Mouse (Mus musculus): Measurements from ENCODE around the gene Cry1.

The Cry1 gene

DNA sequence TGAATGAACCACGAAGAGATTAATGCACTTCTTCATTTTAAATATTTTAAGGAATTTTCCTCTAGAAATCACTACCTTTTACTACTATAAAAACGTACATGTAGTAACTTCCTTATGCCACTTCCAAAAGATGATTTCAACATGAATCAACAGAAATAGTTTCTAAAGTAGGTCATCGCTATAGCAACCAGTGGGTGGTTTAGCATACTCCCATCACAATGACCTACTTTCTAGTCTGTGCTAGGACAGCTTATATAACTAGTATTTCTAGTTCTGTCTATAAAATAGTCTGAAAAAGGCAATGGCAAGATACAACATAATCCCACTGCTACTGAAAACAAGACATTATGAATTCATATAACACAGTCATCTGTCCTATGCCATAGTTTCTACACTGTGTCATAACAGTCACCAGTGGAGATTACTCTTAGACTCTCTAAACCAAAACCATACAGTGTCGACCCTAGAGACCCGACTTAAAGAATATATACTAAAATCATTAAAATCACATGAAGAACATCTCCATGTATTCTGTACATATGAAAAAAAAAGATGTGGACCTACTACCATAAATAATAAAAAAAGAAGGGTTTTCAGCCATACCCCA, 23.0 kb downstream of the Cry1 start:
- no peak for DNase-seq (ENCODE audit: low spot score)

DNA sequence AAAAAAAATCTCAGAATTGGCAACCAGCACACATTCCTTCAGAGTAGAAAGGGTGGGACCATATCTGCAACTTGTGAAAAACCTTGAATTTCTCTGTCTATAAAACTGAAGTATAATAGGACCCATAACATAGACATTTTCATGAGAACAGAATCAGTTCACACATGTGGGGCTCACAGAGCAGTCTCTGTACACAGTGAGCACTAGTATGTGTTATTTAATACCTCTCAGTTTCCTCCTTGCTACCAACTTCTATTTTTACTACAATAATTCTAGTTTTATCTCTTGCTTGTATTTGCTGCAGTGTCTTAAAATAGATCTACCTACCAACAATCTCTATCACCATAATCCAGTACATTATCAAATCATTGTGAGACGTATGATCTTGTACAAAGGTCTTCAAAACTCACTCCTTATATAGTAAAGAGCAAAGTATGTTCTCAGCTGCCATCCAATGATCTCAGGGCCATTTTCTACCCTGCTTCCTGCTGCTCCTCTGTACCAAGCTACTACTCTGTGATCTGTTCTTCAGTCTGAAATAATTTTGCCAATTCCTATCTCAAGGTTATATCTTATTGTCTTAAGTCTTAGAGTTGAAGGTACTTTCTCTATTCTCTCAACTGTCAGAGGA, 24.8 kb downstream of the Cry1 start:
- DNase-seq (ENCODE audit: low spot score): no peak

DNA sequence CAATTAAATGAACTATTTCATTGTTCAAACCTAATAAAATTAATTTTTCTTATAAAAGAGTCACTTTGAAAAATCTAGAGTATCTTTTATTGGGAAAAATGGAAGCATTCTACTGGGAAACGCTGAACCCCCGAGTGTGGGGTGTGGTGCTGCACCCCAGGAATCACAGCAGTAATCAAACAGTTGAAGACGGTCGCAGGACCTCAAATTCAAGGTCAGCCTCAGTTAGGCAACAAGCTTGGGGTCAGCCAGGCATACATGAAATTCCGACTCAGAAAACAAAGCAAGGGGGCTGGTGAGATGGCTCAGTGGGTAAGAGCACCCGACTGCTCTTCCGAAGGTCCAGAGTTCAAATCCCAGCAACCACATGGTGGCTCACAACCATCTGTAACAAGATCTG, 27.4 kb downstream of the Cry1 start:
- DNase-seq (ENCODE audit: low spot score): no peak

DNA sequence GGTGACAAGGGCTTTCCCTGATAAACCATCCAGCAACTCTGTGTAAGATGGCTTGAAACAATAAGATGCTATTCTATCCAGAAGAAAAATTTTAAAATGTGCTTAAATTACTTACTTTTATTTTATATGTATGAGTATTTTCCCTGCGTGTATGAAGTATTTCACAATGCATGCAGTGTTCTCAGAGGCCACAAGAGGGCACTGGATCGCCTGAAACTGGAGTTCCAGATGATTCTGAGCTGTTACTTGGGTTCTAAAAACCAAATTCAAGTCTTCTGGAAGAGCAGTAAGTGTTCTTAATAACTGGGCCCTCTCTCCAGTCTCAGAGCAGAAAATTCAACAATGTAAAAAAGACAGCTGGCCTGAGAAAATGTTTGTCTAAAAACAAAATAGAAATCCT, 30.7 kb downstream of the Cry1 start:
- peak; percentile 38 for DNase-seq (ENCODE audit: low spot score)

DNA sequence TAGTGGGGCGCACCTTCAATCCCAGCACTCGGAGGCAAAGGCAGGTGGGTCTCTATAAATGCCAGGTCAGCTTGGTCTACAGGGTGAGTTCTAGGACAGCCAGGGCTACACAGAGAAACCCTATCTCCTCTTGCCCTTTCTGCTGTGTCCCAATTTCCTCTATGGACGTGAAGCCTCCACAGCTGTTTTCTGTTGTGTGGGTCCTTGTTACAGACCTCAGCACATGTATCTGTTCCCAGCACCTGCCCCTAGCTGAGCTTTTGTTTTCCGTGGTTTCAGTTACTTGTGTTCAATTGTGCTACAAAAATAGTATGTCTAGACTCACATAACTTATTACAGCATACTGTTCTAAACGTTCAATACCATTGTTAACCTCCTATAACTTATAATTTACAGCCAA, 35.6 kb downstream of the Cry1 start:
- no peak for DNase-seq (ENCODE audit: low spot score)

DNA sequence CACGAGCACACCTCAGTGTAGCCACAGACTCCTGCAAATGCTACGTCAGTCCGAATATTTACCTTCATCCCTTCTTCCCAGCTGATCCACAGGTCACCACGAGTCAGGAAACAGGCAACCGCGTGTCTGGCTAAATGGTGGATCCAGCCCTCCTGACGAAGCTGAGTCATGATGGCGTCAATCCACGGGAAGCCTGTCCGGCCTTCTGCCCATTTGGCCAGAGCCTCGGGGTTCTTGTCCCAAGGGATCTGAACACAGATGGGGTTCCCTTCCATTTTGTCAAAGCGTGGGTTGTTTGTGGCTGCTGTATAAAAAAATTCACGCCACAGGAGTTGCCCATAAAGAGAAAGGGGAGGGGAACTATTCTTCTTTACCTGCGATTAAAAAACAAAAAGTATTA, 38.6 kb downstream of the Cry1 start:
- no peak for DNase-seq (ENCODE audit: low spot score)

DNA sequence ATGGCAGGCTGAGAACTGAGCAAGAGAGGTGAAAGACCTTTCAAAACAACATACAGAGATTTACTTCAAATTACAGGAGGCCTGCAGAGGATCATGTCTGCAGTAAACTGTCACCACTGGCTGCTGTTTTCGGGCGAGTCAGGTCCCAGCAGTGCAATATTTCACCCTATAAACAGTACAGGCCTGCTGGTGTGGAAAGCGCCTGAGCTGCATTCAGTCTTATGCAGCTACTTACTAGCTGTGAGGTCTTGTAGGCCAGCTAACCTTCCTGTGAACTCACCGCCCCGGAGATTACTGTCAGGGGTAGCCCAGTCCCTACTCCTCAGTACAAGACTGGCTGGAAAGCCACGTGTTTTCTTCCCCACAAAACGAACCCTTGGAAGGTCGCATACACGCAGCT, 43.4 kb downstream of the Cry1 start:
- no peak for DNase-seq (ENCODE audit: low spot score)

DNA sequence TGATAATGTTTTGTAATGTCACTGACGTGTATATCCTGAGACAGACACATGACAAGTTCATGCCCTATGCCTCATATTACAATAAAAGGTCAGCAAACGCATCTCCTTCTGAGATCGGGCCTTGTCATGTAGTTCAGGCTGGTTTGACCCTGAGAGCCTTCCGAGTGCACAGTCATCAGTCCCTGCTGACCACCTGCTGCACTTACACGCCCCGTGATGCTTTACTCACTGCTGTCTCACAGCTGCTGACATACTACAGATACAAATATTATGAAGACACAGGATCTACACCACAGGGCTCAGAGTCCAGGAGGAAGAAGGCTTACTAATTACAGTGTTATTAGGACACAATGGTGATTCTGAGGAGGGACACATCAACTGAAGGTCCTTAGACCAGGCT, 48.3 kb downstream of the Cry1 start:
- no peak for DNase-seq (ENCODE audit: low spot score)

DNA sequence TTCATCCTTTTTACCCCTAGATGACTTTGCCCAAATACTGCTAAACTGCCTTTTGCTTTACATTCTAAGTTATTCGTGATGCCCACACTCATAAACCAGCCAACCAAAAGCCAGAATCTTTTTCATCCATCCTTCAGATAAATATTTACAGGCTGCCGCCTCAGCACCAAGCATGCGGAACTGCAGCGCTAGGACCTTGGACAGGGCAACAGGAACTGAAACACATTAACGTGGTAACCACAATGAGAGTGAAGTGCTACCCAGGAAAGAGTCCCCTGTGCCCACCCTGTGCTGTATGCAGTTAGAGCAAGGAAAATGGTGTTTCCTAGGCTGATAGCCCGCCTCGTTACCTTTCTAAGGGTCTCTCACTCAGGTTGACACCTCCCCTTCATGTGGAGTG, 56.4 kb downstream of the Cry1 start:
- no peak for DNase-seq (ENCODE audit: low spot score)

DNA sequence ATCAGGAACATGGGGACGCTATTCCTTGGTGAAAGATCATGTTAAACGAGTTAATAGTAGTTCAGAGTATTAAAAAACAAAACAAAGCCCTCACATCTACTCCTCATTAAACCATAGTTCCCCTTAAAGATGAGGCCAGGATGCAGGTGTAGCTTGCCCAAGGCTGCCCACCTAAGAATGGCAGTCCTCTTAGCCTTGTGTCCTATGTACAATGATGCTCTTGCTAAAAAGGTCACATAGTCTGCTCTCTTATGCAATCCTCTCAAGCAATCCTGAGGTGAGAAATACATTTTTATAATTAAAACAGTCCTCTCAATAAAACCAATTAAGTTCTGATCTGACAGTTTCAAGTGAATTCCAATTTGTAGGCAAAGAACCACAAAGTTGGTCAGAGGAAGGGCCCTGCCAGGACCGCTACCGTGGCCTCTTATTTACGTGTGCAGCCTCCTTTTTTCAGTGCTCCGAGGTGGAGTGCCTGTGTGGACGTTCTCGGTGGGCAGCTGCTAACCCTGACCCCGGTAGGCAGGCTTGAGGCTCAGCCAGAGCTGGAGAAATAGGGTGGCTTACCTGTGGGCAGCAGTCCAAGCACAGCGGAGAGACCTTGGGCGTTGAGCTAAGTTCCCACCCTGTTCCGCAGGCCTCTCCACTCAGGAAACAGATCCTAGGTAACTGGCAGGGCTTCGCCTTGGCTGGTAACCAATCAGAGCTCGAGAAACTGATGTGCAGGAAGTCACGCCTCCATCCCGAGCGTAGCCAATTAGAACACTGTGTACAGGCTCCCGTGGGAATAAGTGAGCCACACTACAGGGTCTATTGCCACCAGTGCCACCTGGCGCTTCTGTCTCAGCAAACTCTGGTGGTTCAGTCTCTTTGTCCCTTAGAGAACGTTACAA, 57.2 kb downstream of the Cry1 start, which contains the start of gene Mterf2:
Gene Mterf2 (minus strand): TSS at position 633 of the 893 bp plus-strand sequence.
- peak; percentile 94 for DNase-seq (ENCODE audit: low spot score)

DNA sequence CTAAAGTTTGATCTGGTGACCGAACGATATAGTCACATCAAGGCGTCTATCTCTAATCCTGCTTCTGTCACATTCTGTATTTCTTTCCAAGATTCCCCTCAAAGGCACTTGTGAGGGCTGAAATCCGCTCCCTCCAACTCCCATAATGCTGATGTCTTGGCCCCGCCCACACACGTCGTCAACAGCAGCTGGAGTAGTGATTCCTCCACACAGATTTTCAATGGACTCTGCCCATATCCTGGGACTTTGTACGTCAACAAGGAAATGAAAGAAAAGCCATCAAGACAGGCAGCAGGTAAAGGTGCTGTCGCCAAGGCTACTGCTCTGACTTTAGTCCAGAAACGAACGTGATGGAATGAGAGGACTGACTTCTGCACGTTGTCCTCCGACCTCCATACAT, 59.7 kb downstream of the Cry1 start:
- DNase-seq (ENCODE audit: low spot score): no peak

DNA sequence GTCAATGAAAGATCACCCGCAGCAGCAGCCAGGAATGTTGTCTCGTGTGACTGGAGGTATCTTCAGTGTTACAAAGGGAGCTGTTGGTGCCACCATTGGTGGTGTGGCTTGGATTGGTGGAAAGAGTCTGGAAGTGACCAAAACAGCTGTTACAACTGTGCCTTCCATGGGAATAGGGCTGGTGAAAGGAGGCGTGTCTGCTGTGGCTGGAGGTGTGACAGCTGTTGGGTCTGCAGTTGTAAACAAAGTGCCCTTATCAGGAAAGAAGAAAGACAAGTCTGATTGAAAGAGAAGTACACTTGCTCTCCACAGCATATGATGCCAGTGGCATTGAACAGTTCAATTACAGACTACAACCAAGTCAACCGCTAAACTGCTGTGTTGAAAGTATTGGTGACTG, 70.5 kb downstream of the Cry1 start:
- no peak for DNase-seq (ENCODE audit: low spot score)

DNA sequence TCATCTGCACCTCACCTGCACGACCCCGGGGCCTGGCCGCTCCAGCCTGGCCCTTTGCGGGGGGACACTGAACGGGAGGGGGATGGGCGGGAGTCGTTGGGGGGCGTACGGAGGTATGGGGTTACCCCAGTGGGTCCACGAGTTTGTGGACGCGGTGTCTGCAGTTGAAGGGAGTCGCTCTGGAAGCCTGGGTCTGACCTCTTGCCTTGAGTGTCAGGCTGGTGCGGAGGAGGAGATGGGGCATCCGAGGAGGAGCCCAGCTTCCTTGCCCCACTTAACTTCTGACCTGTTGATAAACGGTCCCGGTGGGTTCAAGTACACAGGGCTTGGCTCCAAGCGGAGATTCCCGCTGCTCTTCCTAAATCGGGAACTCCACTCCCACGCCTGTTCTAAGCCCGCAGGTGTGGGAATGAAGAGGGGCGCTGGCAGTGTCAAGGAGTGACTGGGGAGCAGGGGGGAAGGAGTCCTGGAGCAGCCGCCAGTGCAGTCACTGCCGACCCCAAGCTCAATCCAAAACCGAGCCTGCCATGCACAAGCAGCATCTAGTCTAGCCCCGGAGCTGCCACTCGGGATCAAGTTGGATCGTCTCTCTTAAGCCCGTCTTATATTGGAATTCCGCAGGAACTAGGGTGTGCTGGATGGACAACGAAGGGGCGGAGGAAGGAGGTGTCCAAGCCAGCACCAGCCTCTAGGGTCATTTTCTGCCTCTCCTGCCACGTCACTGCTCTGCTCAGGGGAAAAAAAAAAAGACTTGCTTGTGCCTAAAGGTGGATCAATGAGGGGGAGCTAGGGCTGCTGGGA, 81.6 kb downstream of the Cry1 start:
- peak; percentile 24 for DNase-seq (ENCODE audit: low spot score)

DNA sequence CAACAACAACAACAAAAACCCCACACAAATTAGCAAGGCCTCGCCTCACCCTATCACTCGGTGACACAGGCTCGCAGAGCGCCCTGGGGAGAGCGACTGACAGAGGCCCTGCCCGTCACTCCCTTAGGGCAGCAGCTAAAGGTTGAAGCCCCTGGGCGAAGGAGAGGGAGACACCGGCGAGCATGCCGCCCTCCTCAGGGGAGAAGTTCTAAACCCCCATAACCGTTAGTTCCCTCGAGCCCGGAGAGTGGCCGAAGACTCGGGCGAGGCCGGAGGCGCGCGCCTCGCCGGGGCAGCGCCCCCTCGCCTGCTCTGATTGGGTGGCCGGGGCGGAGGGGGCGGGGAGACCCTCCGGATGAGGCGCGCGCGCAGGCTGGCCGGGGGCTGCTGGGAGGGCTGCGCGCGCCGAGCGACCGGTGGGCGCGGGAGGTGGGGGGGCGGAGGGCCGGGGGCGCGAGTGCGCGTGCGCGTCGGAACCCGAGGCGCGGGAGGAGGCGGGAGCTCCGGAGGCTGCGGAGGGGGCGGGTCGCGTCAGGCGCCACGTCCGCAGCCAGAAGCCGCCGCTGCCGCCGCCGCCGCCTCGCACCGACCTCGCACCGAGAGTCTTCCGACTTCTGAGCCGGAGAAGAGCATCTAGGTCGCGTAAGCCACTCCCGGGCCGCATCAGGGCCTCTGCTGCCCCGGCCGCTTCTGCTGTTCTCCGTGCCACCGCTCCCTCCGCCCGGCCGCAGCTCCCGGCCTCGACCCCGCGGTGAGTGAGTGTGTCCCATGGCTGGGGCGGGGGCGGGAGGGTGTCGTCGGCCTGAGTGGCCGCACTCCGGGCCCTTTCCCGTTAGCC, 82.4 kb downstream of the Cry1 start, which contains the start of the genes Fhl4 and Tmem263:
Gene Fhl4 (minus strand): TSS at position 249 of the 838 bp plus-strand sequence.
Gene Tmem263 (plus strand): TSS at position 381 of the 838 bp plus-strand sequence.
- peak; percentile 75 for DNase-seq (ENCODE audit: low spot score)

DNA sequence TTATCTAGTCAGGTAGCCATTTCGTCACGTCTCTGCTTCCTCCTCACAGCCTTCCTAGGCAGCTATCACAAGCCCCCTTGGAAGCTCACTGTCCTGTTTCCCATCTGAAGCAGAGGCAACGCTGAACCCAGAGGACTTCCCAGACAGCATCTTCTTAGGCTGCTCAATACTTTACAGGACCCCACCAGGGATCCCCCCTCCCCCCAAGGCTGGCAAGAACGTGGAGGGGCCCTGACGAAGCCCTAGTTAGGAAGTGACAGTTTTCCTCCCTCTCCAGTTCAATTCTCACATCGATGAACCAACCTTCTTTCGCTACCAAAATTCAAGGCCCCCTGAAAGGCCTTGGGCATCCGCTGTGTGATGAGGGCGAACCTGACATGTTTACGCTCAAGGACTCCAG, 83.0 kb downstream of the Cry1 start:
- no peak for DNase-seq (ENCODE audit: low spot score)

Data from c-Kit-positive CD71-positive TER-119-positive erythroid progenitor cells, embryonic 14.5 days (primary cell).